Mouse (Mus musculus) midbrain, embryonic 13.5 days (tissue): Measurements from ENCODE around the gene Bend7. TPM values are rescaled to one million over a fixed set of nuclear protein-coding genes. Genes with fewer than 3 reads are reported as not detected.

Experiments used
- ATAC-seq: fragments of 200-750 bp; cut with Nextera tagmentation; 2 replicates; pipeline ENCODE4 v1.8.0; 2017; ENCODE audit warnings: mild to moderate bottlenecking, moderate TSS enrichment, moderate library complexity
- H3K27ac ChIP-seq: fragments of 300-500 bp; sonication (generic); 2 replicates; pipeline ENCODE4 v1.5.1; 2015; ENCODE audit warnings: inconsistent platforms, mild to moderate bottlenecking, moderate library complexity
- H3K27me3 ChIP-seq: fragments of 300-500 bp; sonication (generic); 2 replicates; pipeline ENCODE4 v1.6.1; 2015; ENCODE audit warnings: mild to moderate bottlenecking, inconsistent platforms
- H3K36me3 ChIP-seq: fragments of 300-500 bp; sonication (generic); 2 replicates; pipeline ENCODE4 v1.6.1; 2015; ENCODE audit warnings: mild to moderate bottlenecking, inconsistent platforms
- H3K4me1 ChIP-seq: fragments of 300-500 bp; sonication (generic); replicated peaks from 2 replicates; pipeline ENCODE4 v1.6.1; 2015; ENCODE audit warnings: inconsistent platforms
- H3K4me2 ChIP-seq: fragments of 300-500 bp; sonication (generic); replicated peaks from 2 replicates; pipeline ENCODE4 v1.6.1; 2015; ENCODE audit warnings: moderate library complexity, mild to moderate bottlenecking, inconsistent platforms
- H3K4me3 ChIP-seq: fragments of 300-500 bp; sonication (generic); replicated peaks from 2 replicates; pipeline ENCODE4 v1.5.1; 2015; ENCODE audit warnings: mild to moderate bottlenecking, inconsistent platforms
- H3K9ac ChIP-seq: fragments of 300-500 bp; sonication (generic); replicated peaks from 2 replicates; pipeline ENCODE4 v1.6.1; 2015; ENCODE audit warnings: mild to moderate bottlenecking, inconsistent platforms
- H3K9me3 ChIP-seq: fragments of 300-500 bp; sonication (generic); 2 replicates; pipeline ENCODE4 v1.6.1; 2016; ENCODE audit warnings: mild to moderate bottlenecking, inconsistent platforms
- WGBS: fragments of 180-500 bp; shearing (Covaris S2); methylation state at CpG from one replicate; pipeline ENCODE4 v1.1.7; 2015; 5-methylcytosine and 5-hydroxymethylcytosine counted together
- polyA plus RNA-seq: library from polyadenylated mRNA; unstranded; fragments of >200 nt; fragmentation: Nextera tagmentation; extraction: Ambion mirVana; gene quantifications from 2 replicates; pipeline ENCODE4 v1.2.1, GENCODE M21; 2015

The Bend7 gene
- polyA plus RNA-seq, 1 experiment from 2014 or later: 6.2 TPM

GRCm38 (mm10) chr2:4751918-4752317 is 34.3 kb downstream of the Bend7 start:
- Histone ChIP-seq H3K9ac (no peak overlapping the region), H3K27ac (no peak overlapping the region), H3K36me3 (no peaks in the 10 kb centered on the region), H3K9me3 (no peaks in the 10 kb centered on the region), H3K4me2 (no peak overlapping the region), H3K4me1 (no peaks in the 10 kb centered on the region), H3K4me3 (no peak overlapping the region), H3K27me3 (no peaks in the 10 kb centered on the region)
- 85% methylated on average over 6 of the region's 6 CpGs for WGBS
- ATAC-seq: no peak

GRCm38 (mm10) chr2:4755716-4756115 is 38.1 kb downstream of the Bend7 start:
- Histone ChIP-seq H3K27me3 (no peaks in the 10 kb centered on the region), H3K27ac (no peak overlapping the region), H3K4me2 (no peak overlapping the region), H3K9me3 (no peaks in the 10 kb centered on the region), H3K9ac (no peak overlapping the region), H3K4me3 (no peak overlapping the region), H3K36me3 (no peaks in the 10 kb centered on the region), H3K4me1 (no peaks in the 10 kb centered on the region)
- WGBS: 78% methylated on average over 8 of the region's 8 CpGs
- ATAC-seq: no peak

GRCm38 (mm10) chr2:4757218-4757617 is 39.6 kb downstream of the Bend7 start:
- Histone ChIP-seq H3K36me3 (no peaks in the 10 kb centered on the region), H3K9me3 (no peaks in the 10 kb centered on the region), H3K4me3 (no peak overlapping the region), H3K9ac (no peak overlapping the region), H3K4me1 (no peaks in the 10 kb centered on the region), H3K4me2 (no peak overlapping the region), H3K27ac (no peak overlapping the region), H3K27me3 (no peaks in the 10 kb centered on the region)
- WGBS: 81% methylated on average over 3 of the region's 3 CpGs
- ATAC-seq: no peak

- H3K27ac ChIP-seq: no peak overlapping the region
- no peak overlapping the region for H3K4me2 ChIP-seq
- no peak overlapping the region for H3K4me3 ChIP-seq
- no peaks in the 10 kb centered on the region for H3K4me1 ChIP-seq
- 74% methylated on average over 5 of the region's 5 CpGs for WGBS
- H3K9ac ChIP-seq: no peak overlapping the region
- no peaks in the 10 kb centered on the region for H3K36me3 ChIP-seq
- H3K27me3 ChIP-seq: no peaks in the 10 kb centered on the region
- ATAC-seq: no peak
- H3K9me3 ChIP-seq: no peaks in the 10 kb centered on the region
Observed at GRCm38 (mm10) chr2:4760741-4761140, 43.1 kb downstream of the Bend7 start.

- no peaks in the 10 kb centered on the region for H3K4me1 ChIP-seq
- H3K9ac ChIP-seq: no peak overlapping the region
- ATAC-seq: no peak
- H3K27me3 ChIP-seq: no peaks in the 10 kb centered on the region
- 80% methylated on average over 5 of the region's 5 CpGs for WGBS
- H3K4me2 ChIP-seq: no peak overlapping the region
- H3K36me3 ChIP-seq: no peaks in the 10 kb centered on the region
- no peaks in the 10 kb centered on the region for H3K9me3 ChIP-seq
- no peak overlapping the region for H3K4me3 ChIP-seq
- H3K27ac ChIP-seq: no peak overlapping the region
Observed at GRCm38 (mm10) chr2:4761906-4762305, 44.3 kb downstream of the Bend7 start.

DNA sequence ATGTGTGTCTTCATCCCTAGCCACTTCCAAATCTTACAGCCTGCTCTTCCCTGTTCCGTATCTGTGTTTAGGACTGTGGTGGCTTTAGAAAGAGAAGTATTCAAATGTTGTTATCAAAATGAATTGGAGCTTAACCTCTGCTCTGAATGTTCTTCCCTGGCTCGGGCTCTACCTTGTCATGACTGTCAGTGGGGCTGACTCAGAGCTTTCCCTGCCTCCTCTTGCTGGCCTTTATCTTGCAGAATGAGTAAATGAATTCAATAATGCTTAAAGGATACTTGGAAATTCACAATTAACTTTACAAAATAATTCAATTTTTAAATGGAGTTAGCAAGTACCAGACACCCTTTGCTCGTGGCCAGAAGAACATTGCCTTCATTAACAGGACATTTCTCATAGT is 46.4 kb downstream of the Bend7 start:
- no peaks in the 10 kb centered on the region for H3K4me1 ChIP-seq
- H3K27ac ChIP-seq: no peak overlapping the region
- H3K9me3 ChIP-seq: no peaks in the 10 kb centered on the region
- no peak overlapping the region for H3K4me3 ChIP-seq
- H3K9ac ChIP-seq: no peak overlapping the region
- 89% methylated on average over 3 of the region's 3 CpGs for WGBS
- H3K36me3 ChIP-seq: no peaks in the 10 kb centered on the region
- no peaks in the 10 kb centered on the region for H3K27me3 ChIP-seq
- ATAC-seq: no peak
- no peak overlapping the region for H3K4me2 ChIP-seq

- Histone ChIP-seq H3K4me2 (no peak overlapping the region), H3K4me1 (no peaks in the 10 kb centered on the region), H3K9me3 (no peaks in the 10 kb centered on the region), H3K4me3 (no peak overlapping the region), H3K9ac (no peak overlapping the region), H3K27ac (no peak overlapping the region), H3K27me3 (no peaks in the 10 kb centered on the region), H3K36me3 (no peaks in the 10 kb centered on the region)
- ATAC-seq: no peak
- WGBS: 93% methylated on average over 2 of the region's 2 CpGs
Observed at GRCm38 (mm10) chr2:4770376-4770775, 52.7 kb downstream of the Bend7 start.

DNA sequence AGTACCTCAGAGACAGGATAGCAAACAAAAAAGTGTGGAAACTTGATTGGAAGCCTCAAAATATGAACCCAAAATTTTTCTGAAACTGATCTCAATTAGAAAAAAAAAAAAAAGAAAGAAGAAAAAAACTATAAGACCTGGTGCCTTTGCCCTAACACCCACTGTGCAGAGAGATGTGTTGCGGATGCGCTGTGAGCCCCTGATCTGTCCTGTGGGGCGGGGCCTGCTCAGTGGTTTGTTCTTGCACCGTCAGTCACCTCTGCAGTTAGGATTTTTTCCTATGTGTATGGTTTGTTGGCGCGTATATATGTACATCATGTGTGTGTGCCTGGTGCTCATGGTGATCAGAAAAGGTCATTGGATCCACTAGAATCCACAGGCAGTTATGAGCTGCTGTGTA is 56.3 kb downstream of the Bend7 start:
- Histone ChIP-seq H3K9ac (no peak overlapping the region), H3K4me1 (no peaks in the 10 kb centered on the region), H3K27me3 (no peaks in the 10 kb centered on the region), H3K4me3 (no peak overlapping the region), H3K36me3 (no peaks in the 10 kb centered on the region), H3K4me2 (no peak overlapping the region), H3K27ac (no peak overlapping the region), H3K9me3 (no peaks in the 10 kb centered on the region)
- no peak for ATAC-seq
- WGBS: 98% methylated on average over 6 of the region's 6 CpGs

DNA sequence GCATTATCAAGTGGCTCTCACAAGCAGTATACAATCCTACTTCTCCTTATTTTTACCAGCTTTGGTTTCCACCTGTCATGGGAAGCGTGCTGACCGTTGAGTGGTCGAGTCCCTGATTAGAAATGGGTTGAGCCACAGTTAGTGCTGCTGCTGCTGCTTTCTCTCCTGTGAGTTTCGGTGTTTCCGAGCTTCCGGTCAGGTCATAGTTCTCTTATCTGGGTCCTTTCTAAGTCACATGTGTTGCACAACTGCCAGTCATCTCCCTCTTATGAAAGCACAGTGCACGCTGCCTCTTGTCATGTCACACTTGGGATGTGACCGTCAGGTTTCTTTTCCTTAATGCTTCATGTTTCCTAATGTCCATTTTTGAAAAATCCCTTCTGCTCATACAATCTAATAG is 59.7 kb downstream of the Bend7 start:
- no peak overlapping the region for H3K4me2 ChIP-seq
- no peak overlapping the region for H3K27ac ChIP-seq
- 0 out of 2 replicates have a peak, but pooled peaks cover 4% of the 10 kb centered on the region for H3K27me3 ChIP-seq
- peaks cover 5% of the 10 kb centered on the region for H3K4me1 ChIP-seq
- ATAC-seq: no peak
- H3K4me3 ChIP-seq: no peak overlapping the region
- H3K36me3 ChIP-seq: no peaks in the 10 kb centered on the region
- no peaks in the 10 kb centered on the region for H3K9me3 ChIP-seq
- H3K9ac ChIP-seq: no peak overlapping the region
- WGBS: 92% methylated on average over 8 of the region's 8 CpGs

- Histone ChIP-seq H3K9ac (no peak overlapping the region), H3K4me2 (no peak overlapping the region), H3K27ac (no peak overlapping the region), H3K4me3 (no peak overlapping the region), H3K4me1 (peaks cover 22% of the 10 kb centered on the region), H3K27me3 (peaks cover 11% of the 10 kb centered on the region), H3K9me3 (no peaks in the 10 kb centered on the region), H3K36me3 (no peaks in the 10 kb centered on the region)
- ATAC-seq: no peak
- WGBS: 84% methylated on average over 3 of the region's 3 CpGs
Observed at GRCm38 (mm10) chr2:4781641-4782040, 64.0 kb downstream of the Bend7 start.

GRCm38 (mm10) chr2:4782401-4782800 is 64.8 kb downstream of the Bend7 start:
- Histone ChIP-seq H3K9ac (no peak overlapping the region), H3K27me3 (peaks cover 11% of the 10 kb centered on the region), H3K4me2 (no peak overlapping the region), H3K4me3 (no peak overlapping the region), H3K36me3 (no peaks in the 10 kb centered on the region), H3K4me1 (peaks cover 28% of the 10 kb centered on the region), H3K9me3 (no peaks in the 10 kb centered on the region), H3K27ac (no peak overlapping the region)
- ATAC-seq: no peak
- WGBS: 37% methylated on average over 4 of the region's 4 CpGs

DNA sequence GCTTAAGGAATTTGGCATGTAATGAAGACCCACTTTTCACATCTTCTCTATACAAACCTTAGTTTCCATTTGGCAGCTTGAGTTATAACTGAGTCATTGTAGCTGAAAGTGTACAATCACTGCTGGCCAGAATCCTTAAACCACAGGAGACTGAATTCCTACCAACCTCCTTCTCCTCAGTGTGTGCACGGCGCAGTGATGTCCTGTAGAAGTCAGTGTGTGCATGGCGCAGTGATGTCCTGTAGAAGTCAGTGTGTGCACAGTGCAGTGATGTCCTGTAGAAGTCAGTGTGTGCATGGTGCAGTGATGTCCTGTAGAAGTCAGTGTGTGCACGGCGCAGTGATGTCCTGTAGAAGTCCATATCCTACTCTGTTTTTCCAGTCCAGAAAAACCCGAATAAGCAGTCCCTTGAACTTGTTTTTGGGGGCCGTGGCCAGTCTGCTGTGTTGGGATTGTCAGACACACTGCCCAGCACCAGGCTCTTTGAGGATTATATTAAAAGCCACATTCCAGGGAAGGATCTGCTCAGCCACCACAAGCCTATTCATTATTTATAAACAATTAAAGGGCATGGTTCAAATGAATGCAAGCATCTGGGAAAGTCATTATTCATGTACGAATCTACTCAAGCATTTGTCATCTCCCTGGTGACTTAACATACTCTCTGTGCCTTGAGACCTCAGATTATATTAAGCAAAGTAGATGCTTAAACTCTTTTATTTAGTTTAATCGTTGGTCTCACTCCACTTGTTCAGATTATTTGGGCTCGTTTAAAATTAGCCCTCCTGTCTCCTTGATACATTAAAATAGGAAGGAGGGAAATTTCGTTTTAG is 65.4 kb downstream of the Bend7 start:
- ATAC-seq: peak; percentile 61
- Histone ChIP-seq H3K27me3 (peaks cover 11% of the 10 kb centered on the region), H3K4me2 (no peak overlapping the region), H3K4me1 (peaks cover 34% of the 10 kb centered on the region), H3K27ac (0 out of 2 replicates have a peak overlapping the region, but pooled peaks have one; percentile 17), H3K9me3 (no peaks in the 10 kb centered on the region), H3K4me3 (no peak overlapping the region), H3K36me3 (no peaks in the 10 kb centered on the region), H3K9ac (no peak overlapping the region)
- 48% methylated on average over 11 of the region's 11 CpGs for WGBS

GRCm38 (mm10) chr2:4784012-4784411 is 66.4 kb downstream of the Bend7 start:
- H3K27me3 ChIP-seq: peaks cover 11% of the 10 kb centered on the region
- no peak overlapping the region for H3K27ac ChIP-seq
- no peak overlapping the region for H3K9ac ChIP-seq
- H3K36me3 ChIP-seq: no peaks in the 10 kb centered on the region
- 72% methylated on average over 8 of the region's 8 CpGs for WGBS
- no peak overlapping the region for H3K4me3 ChIP-seq
- no peak overlapping the region for H3K4me2 ChIP-seq
- no peaks in the 10 kb centered on the region for H3K9me3 ChIP-seq
- no peak for ATAC-seq
- H3K4me1 ChIP-seq: peaks cover 34% of the 10 kb centered on the region
